Mouse (Mus musculus) midbrain, postnatal 0 days (tissue): ENCODE measurements around the gene Mrrf. TPM values are rescaled to one million over a fixed set of nuclear protein-coding genes. Genes with fewer than 3 reads are reported as not detected.

Experiments
- ATAC-seq: fragments of 200-750 bp; cut with Nextera tagmentation; 2 replicates; pipeline ENCODE4 v1.8.0; 2017; ENCODE audit warnings: moderate number of reproducible peaks, mild to moderate bottlenecking, moderate TSS enrichment, moderate library complexity; ENCODE audit not compliant: low FRiP score
- DNase-seq: peaks from one replicate; pipeline ENCODE4 v3.0.0-alpha.2; 2015; ENCODE audit warnings: low spot score
- H3K27ac ChIP-seq: fragments of 300-500 bp; sonication (generic); 2 replicates; pipeline ENCODE4 v1.5.1; 2014; ENCODE audit warnings: low read depth, mild to moderate bottlenecking, low read length, mixed read lengths
- H3K27me3 ChIP-seq: fragments of 300-500 bp; sonication (generic); 2 replicates; pipeline ENCODE4 v1.6.1; 2014; ENCODE audit warnings: low read length, control low read depth, mixed read lengths; ENCODE audit not compliant: insufficient read depth
- H3K36me3 ChIP-seq: fragments of 300-500 bp; sonication (generic); 2 replicates; pipeline ENCODE4 v1.6.1; 2014; ENCODE audit warnings: low read length, control low read depth, mixed read lengths; ENCODE audit not compliant: insufficient read depth
- H3K4me1 ChIP-seq: fragments of 300-500 bp; sonication (generic); 2 replicates; pipeline ENCODE4 v1.6.1; 2014; ENCODE audit warnings: mild to moderate bottlenecking, control low read depth, antibody characterized with exemption, low read length, mixed read lengths; ENCODE audit not compliant: insufficient read depth
- H3K4me2 ChIP-seq: fragments of 300-500 bp; sonication (generic); 2 replicates; pipeline ENCODE4 v1.6.1; 2014; ENCODE audit warnings: low read depth, mild to moderate bottlenecking, low read length, mixed read lengths; ENCODE audit not compliant: poor library complexity, severe bottlenecking
- H3K4me3 ChIP-seq: fragments of 300-500 bp; sonication (generic); 2 replicates; pipeline ENCODE4 v1.5.1; 2014; ENCODE audit warnings: low read depth, mild to moderate bottlenecking, low read length, moderate library complexity
- H3K9ac ChIP-seq: fragments of 300-500 bp; sonication (generic); replicated peaks from 2 replicates; pipeline ENCODE4 v1.6.1; 2014; ENCODE audit warnings: mild to moderate bottlenecking, low read length, moderate library complexity, mixed read lengths; ENCODE audit not compliant: poor library complexity, severe bottlenecking
- H3K9me3 ChIP-seq: fragments of 300-500 bp; sonication (generic); 2 replicates; pipeline ENCODE4 v1.6.1; 2016; ENCODE audit warnings: low read length, control low read depth
- CTCF ChIP-seq: IDR thresholded peaks from 2 replicates; pipeline ENCODE4 v1.5.1; 2016; ENCODE audit warnings: antibody characterized with exemption, mild to moderate bottlenecking
- WGBS: fragments of 180-500 bp; shearing (Covaris S2); extraction: QIAGEN DNeasy Blood & Tissue Kit; methylation state at CpG from one replicate; pipeline ENCODE4 v1.1.7; 2014; 5-methylcytosine and 5-hydroxymethylcytosine counted together
- polyA plus RNA-seq: library from polyadenylated mRNA; unstranded; fragments of >200 nt; fragmentation: Nextera tagmentation; extraction: Ambion mirVana; gene quantifications from 2 replicates; pipeline ENCODE4 v1.2.1, GENCODE M21; 2015
- total RNA-seq: library from RNA; depleted of rRNA; stranded (reverse); fragments of >200 nt; gene quantifications from 2 replicates; pipeline ENCODE4 v1.2.3, GENCODE M21; 2014; rRNA removed

The Mrrf gene
- total RNA-seq: 12.2 and 13.7 TPM in 2 replicates
- polyA plus RNA-seq: 16.7 and 16.8 TPM in 2 replicates

DNA sequence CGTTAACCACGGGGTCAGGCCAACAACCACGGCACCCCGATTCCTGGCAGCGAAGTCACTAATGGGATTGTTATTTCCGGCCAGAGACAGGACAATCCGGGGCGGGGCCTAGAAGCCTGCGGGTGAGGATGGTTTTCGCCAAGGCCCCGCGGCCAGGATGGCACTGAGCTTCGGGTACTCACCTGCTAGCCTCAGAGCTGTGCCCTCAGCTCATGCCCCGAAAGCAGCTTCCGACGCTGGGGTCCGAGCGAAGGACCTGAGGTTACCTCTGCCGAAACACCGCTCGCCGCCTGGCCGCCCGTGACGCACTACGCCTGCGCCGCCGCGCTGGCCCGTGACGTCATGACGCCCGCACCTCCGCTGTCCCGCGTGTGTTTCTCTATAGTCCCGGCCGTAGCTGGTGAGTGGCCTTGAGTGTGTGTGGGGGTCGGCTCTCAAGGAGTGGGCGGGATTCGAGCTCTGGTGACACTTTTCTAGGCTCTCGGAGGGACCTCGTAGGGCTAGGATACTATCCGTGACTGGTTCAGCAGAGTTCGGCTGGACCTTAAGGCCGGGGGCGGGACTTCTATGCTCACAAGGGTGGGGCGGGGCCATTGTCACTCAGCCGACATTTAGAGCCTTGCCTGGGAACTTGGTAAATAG is at the start of gene Mrrf, which contains the start of gene Rbm18:
TSS of gene Mrrf (plus strand) at position 90 of the 642 bp plus-strand sequence.
TSS of gene Rbm18 (minus strand) at position 474 of the 642 bp plus-strand sequence.
- Histone ChIP-seq H3K4me2 (peak within 1 kb of the TSS; percentile 72), H3K36me3 (peaks cover 19% of the 10 kb centered on the region), H3K4me3 (peak within 1 kb of the TSS; percentile 85), H3K9ac (peak within 1 kb of the TSS; percentile 85), H3K27ac (peak within 1 kb of the TSS; percentile 78), H3K27me3 (no peaks in the 10 kb centered on the region), H3K9me3 (no peaks in the 10 kb centered on the region), H3K4me1 (peaks cover 4% of the 10 kb centered on the region; the same call in 1 of the 2 replicates)
- TF ChIP-seq CTCF: no peak
- DNase-seq (peak; percentile 88), ATAC-seq (peak; percentile 98)
- WGBS: under 1% methylated on average over 50 of the region's 50 CpGs

DNA sequence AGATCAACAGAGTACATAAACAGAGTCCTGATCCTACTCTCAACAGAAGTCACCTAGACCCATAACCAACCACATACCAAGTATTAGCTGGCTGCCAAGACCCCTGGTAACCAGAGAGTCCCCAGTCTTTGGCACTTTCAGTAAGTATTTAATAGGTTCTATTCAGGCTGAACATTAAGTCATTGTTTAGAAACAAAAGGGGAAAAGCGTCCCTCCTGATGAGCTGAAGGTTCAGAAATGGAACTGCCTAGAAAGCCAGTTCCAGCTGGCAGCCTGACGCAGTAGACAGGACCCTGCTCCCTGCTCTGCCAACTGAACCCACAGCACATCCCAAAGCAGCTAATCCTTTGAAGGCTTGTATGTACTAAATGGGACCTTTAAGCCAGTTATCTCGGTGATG is 47.0 kb upstream of the Mrrf start:
- Histone ChIP-seq H3K4me1 (peaks cover 4% of the 10 kb centered on the region; the same call in 1 of the 2 replicates), H3K4me3 (no peak overlapping the region), H3K9me3 (no peaks in the 10 kb centered on the region), H3K27ac (no peak overlapping the region), H3K27me3 (peaks cover 50% of the 10 kb centered on the region), H3K9ac (no peak overlapping the region), H3K4me2 (no peak overlapping the region), H3K36me3 (no peaks in the 10 kb centered on the region)
- ATAC-seq (no peak), DNase-seq (no peak)
- no peak for TF ChIP-seq CTCF
- WGBS: 34% methylated on average over 3 of the region's 3 CpGs

DNA sequence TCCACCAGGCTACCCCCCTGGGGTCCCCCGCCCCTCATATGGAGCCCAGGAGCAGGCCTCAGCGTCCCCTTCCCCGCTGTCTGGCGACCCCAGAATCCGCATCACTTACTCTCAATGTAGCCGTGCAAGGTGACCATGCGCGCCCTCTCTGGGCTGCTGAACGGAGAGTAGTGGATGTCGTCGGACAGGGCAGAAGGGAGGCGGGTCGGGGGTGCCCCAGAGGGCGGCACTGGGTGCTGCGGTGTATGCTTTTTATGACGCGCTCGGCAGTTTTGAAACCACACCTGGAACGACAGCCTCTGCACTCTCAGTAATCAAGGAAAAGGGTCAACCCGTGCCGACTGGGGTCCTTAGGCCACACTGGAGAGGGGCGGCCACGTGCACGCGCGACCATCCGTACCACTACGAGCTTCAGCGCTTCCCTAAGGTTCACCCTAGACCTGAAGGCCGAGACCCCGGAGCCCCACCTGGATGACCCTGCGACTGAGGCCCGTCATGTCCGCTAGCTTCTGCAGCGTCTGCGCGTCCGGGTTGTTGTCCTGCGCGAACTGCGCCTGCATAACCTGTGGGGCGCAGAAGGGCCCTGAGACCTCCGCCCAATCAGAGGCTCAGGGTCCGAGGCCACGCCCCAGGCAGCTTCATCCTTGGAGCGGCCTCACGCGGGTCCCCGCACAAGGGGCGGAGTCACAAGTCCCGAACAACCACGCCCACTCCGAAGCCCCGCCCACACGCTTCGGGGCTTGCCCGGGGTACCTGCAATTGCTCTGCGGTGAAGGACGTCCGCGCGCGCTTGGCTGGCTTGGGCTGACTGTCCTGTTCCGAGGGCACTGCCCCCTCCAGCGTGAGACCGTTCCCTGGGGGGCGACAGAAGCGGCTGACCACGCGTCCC is 45.1 kb upstream of the Mrrf start:
- H3K4me1 ChIP-seq: peaks cover 4% of the 10 kb centered on the region; the same call in 1 of the 2 replicates
- no peak for TF ChIP-seq CTCF
- 2% methylated on average over 70 of the region's 70 CpGs for WGBS
- DNase-seq: no peak
- no peaks in the 10 kb centered on the region for H3K9me3 ChIP-seq
- no peaks in the 10 kb centered on the region for H3K36me3 ChIP-seq
- H3K4me3 ChIP-seq: peak overlapping the region; percentile 43
- H3K27me3 ChIP-seq: peaks cover 68% of the 10 kb centered on the region
- H3K27ac ChIP-seq: no peak overlapping the region
- H3K9ac ChIP-seq: no peak overlapping the region
- H3K4me2 ChIP-seq: peak overlapping the region; percentile 74
- ATAC-seq: peak; percentile 58

DNA sequence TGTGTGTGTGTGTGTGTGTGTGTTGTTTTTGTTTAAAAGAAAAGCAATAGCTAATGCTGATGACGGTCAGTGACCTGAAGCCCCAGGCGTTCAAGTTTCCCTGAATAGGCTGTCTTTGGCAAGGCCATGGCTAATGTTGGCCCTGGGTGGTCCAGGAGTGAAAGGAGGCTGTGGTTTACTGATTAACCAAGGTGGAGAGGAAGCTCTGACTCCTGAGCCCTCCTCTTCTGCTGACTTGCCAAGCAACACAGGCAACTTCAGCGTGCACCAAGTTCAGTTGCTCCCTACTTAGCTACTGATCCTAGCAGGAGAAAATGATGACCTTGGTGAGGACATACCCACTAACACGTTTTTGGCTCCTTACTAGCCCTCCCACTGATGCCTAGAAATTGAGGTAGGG is 43.4 kb upstream of the Mrrf start:
- Histone ChIP-seq H3K9ac (no peak overlapping the region), H3K36me3 (no peaks in the 10 kb centered on the region), H3K9me3 (no peaks in the 10 kb centered on the region), H3K4me2 (no peak overlapping the region), H3K27ac (no peak overlapping the region), H3K4me3 (no peak overlapping the region), H3K4me1 (peaks cover 4% of the 10 kb centered on the region; the same call in 1 of the 2 replicates), H3K27me3 (peaks cover 79% of the 10 kb centered on the region)
- DNase-seq (no peak), ATAC-seq (no peak)
- no peak for TF ChIP-seq CTCF
- 6% methylated on average over 4 of the region's 4 CpGs for WGBS

DNA sequence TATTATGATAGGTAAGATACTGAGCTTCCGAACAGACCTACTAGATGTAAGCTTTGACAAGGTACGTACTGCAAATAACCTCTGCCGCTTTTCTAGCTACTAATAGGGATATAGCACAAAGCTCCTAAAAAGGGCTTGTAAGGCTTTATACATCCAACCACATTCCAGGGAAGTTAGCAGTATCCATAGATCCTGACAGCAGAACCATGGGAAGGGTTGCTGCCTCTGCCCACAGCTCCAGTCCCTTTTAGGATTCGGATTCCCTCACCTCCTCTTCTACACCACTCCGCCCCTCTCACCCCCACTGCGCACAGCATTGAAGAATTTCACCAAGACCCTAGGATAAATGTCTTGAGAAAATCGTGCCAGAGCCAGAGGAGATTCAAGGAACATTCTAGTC is 42.9 kb upstream of the Mrrf start:
- no peak for ATAC-seq
- H3K9me3 ChIP-seq: no peaks in the 10 kb centered on the region

More for the DNA sequence above, 42.9 kb upstream of the Mrrf start:
- Histone ChIP-seq H3K4me1 (peaks cover 4% of the 10 kb centered on the region; the same call in 1 of the 2 replicates), H3K4me3 (no peak overlapping the region), H3K9ac (no peak overlapping the region), H3K27ac (no peak overlapping the region), H3K4me2 (no peak overlapping the region), H3K27me3 (peaks cover 84% of the 10 kb centered on the region), H3K36me3 (no peaks in the 10 kb centered on the region)
- no peak for TF ChIP-seq CTCF
- no peak for DNase-seq
- 15% methylated on average over 7 of the region's 7 CpGs for WGBS
